ENCODE assay signal across 17 mouse cellular contexts in the genomic region with DNA sequence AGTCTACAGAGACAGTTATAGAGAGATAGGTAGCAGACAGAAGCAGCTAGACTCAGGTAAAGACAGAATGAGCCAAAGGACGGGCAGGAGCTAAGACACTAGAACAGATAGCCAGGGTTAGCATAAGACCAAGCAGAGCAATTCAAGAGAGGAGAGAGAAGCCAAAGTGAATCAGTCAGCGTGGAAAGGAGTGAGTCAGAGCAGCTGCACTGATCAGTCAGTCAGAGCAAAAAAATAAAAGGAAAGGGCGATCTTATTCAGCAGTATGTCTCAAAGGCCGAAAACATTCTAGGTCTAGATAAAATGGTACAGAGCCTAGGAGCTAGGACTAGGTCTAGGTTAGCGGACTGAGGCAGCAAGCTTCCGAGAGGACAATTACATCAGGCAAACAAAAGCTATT.
"Had no signal": no experiment of that assay in that cellular context is flagged by ENCODE, and none has a peak within 500 bp of the region (broad histone marks: within the 10 kb centered on the region; RNA-seq: fewer than 3 reads in every experiment).

No protein-coding gene starts in this region.

- ATAC-seq: midbrain, embryonic 15.5 days had no signal

- H3K9me3 ChIP-seq: limb, embryonic 12.5 days; limb, embryonic 15.5 days; midbrain, embryonic 12.5 days; midbrain, embryonic 15.5 days; stomach, embryonic 15.5 days had no signal

- DNase-seq: kidney, adult 2 months; kidney, postnatal 25 days; left cerebral cortex, postnatal 4 days; lung, adult 2 months; lung, postnatal 14 days; lung, postnatal 4 days; right cerebral cortex, adult 18-20 months; right cerebral cortex, postnatal 25 days; spleen, adult 18-20 months; thymus, postnatal 25 days had no signal

- H3K4me1 ChIP-seq: limb, embryonic 12.5 days; limb, embryonic 15.5 days; midbrain, embryonic 12.5 days; midbrain, embryonic 15.5 days; stomach, embryonic 15.5 days had no signal

- H3K27ac ChIP-seq: kidney, postnatal 0 days; limb, embryonic 12.5 days; limb, embryonic 15.5 days; midbrain, embryonic 12.5 days; midbrain, embryonic 15.5 days; stomach, embryonic 15.5 days had no signal

- H3K9ac ChIP-seq: limb, embryonic 12.5 days; limb, embryonic 15.5 days; midbrain, embryonic 12.5 days; midbrain, embryonic 15.5 days; stomach, embryonic 15.5 days had no signal

- H3K4me3 ChIP-seq: limb, embryonic 12.5 days; limb, embryonic 15.5 days; midbrain, embryonic 12.5 days; midbrain, embryonic 15.5 days; stomach, embryonic 15.5 days had no signal

- H3K36me3 ChIP-seq: midbrain, embryonic 15.5 days had no signal

- H3K27me3 ChIP-seq: limb, embryonic 12.5 days; limb, embryonic 15.5 days; midbrain, embryonic 12.5 days; midbrain, embryonic 15.5 days; stomach, embryonic 15.5 days had no signal

- H3K4me2 ChIP-seq: limb, embryonic 12.5 days; limb, embryonic 15.5 days; liver, embryonic 11.5 days; midbrain, embryonic 12.5 days; midbrain, embryonic 15.5 days; stomach, embryonic 15.5 days had no signal
